Mouse (Mus musculus) liver, embryonic 12.5 days (tissue): ENCODE results near the gene Oxnad1. TPM values are rescaled to one million over a fixed set of nuclear protein-coding genes. Genes with fewer than 3 reads are reported as not detected.
"Not testable (repeated sequence)": the region's sequence is repeated elsewhere in the genome, so short reads cannot be mapped to it uniquely, and the experiment has no call there.

ENCODE experiments used
- ATAC-seq: fragments of 200-750 bp; cut with Nextera tagmentation; 2 replicates; pipeline ENCODE4 v1.8.0; 2017; ENCODE audit warnings: moderate number of reproducible peaks, mild to moderate bottlenecking, moderate library complexity
- H3K27ac ChIP-seq: fragments of 300-500 bp; sonication (generic); 2 replicates; pipeline ENCODE4 v1.5.1; 2016; ENCODE audit warnings: mild to moderate bottlenecking
- H3K27me3 ChIP-seq: fragments of 300-500 bp; sonication (generic); replicated peaks from 2 replicates; pipeline ENCODE4 v1.6.1; 2016; ENCODE audit warnings: mild to moderate bottlenecking, moderate library complexity
- H3K36me3 ChIP-seq: fragments of 300-500 bp; sonication (generic); 2 replicates; pipeline ENCODE4 v1.6.1; 2016; ENCODE audit warnings: mild to moderate bottlenecking, moderate library complexity
- H3K4me1 ChIP-seq: fragments of 300-500 bp; sonication (generic); 2 replicates; pipeline ENCODE4 v1.6.1; 2016
- H3K4me2 ChIP-seq: fragments of 300-500 bp; sonication (generic); 2 replicates; pipeline ENCODE4 v1.6.1; 2016; ENCODE audit warnings: mild to moderate bottlenecking, moderate library complexity
- H3K4me3 ChIP-seq: fragments of 300-500 bp; sonication (generic); 2 replicates; pipeline ENCODE4 v1.5.1; 2016; ENCODE audit warnings: mild to moderate bottlenecking, moderate library complexity
- H3K9ac ChIP-seq: fragments of 300-500 bp; sonication (generic); 2 replicates; pipeline ENCODE4 v1.6.1; 2016; ENCODE audit warnings: mild to moderate bottlenecking, moderate library complexity
- H3K9me3 ChIP-seq: fragments of 300-500 bp; sonication (generic); replicated peaks from 2 replicates; pipeline ENCODE4 v1.6.1; 2016; ENCODE audit warnings: mild to moderate bottlenecking, moderate library complexity
- WGBS: fragments of 180-500 bp; shearing (Covaris S2); methylation state at CpG from one replicate; pipeline ENCODE4 v1.1.7; 2016; ENCODE audit not compliant: insufficient replicate concordance; 5-methylcytosine and 5-hydroxymethylcytosine counted together
- polyA plus RNA-seq: library from polyadenylated mRNA; unstranded; fragments of >200 nt; fragmentation: Nextera tagmentation; extraction: Ambion mirVana; gene quantifications from 2 replicates; pipeline ENCODE4 v1.2.1, GENCODE M21; 2016

The Oxnad1 gene
- polyA plus RNA-seq, 1 experiment from 2014 or later = 18.9 TPM

GRCm38 (mm10) chr14:32072807-32073206 is 12.4 kb upstream of the Oxnad1 start:
- H3K4me3 ChIP-seq = no peak overlapping the region
- H3K9me3 ChIP-seq = no peaks in the 10 kb centered on the region
- ATAC-seq = no peak
- H3K4me1 ChIP-seq = peaks cover 21% of the 10 kb centered on the region
- no peaks in the 10 kb centered on the region for H3K36me3 ChIP-seq
- no peak overlapping the region for H3K4me2 ChIP-seq
- no peak overlapping the region for H3K9ac ChIP-seq
- no peaks in the 10 kb centered on the region for H3K27me3 ChIP-seq
- H3K27ac ChIP-seq = no peak overlapping the region

GRCm38 (mm10) chr14:32073211-32073685 is 11.9 kb upstream of the Oxnad1 start:
- H3K36me3 ChIP-seq = no peaks in the 10 kb centered on the region
- no peaks in the 10 kb centered on the region for H3K9me3 ChIP-seq
- H3K27ac ChIP-seq = no peak overlapping the region
- ATAC-seq = 0 out of 2 replicates have a peak, but pooled peaks have one; percentile 46
- no peak overlapping the region for H3K4me3 ChIP-seq
- no peak overlapping the region for H3K9ac ChIP-seq
- no peaks in the 10 kb centered on the region for H3K27me3 ChIP-seq
- WGBS = 12% methylated on average over 8 of the region's 8 CpGs
- H3K4me1 ChIP-seq = peaks cover 21% of the 10 kb centered on the region
- no peak overlapping the region for H3K4me2 ChIP-seq

- no peaks in the 10 kb centered on the region for H3K27me3 ChIP-seq
- H3K9ac ChIP-seq = no peak overlapping the region
- 65% methylated on average over 7 of the region's 7 CpGs for WGBS
- H3K4me1 ChIP-seq = peaks cover 21% of the 10 kb centered on the region
- no peak overlapping the region for H3K27ac ChIP-seq
- ATAC-seq = no peak
- no peak overlapping the region for H3K4me3 ChIP-seq
- no peaks in the 10 kb centered on the region for H3K36me3 ChIP-seq
- H3K4me2 ChIP-seq = no peak overlapping the region
- H3K9me3 ChIP-seq = no peaks in the 10 kb centered on the region
Measured at GRCm38 (mm10) chr14:32073901-32074300, 11.3 kb upstream of the Oxnad1 start.

- no peak overlapping the region for H3K4me3 ChIP-seq
- peak; percentile 47; the same call in 1 of the 2 replicates for ATAC-seq
- peaks cover 20% of the 10 kb centered on the region for H3K36me3 ChIP-seq
- no peaks in the 10 kb centered on the region for H3K27me3 ChIP-seq
- H3K9me3 ChIP-seq = no peaks in the 10 kb centered on the region
- H3K27ac ChIP-seq = no peak overlapping the region
- WGBS = 38% methylated on average over 8 of the region's 8 CpGs
- H3K9ac ChIP-seq = no peak overlapping the region
- no peak overlapping the region for H3K4me2 ChIP-seq
- H3K4me1 ChIP-seq = peaks cover 21% of the 10 kb centered on the region
Measured at GRCm38 (mm10) chr14:32076896-32077575, 8.1 kb upstream of the Oxnad1 start.

- Histone ChIP-seq H3K36me3 (peaks cover 31% of the 10 kb centered on the region), H3K4me1 (peaks cover 9% of the 10 kb centered on the region), H3K4me2 (no peak overlapping the region), H3K9ac (no peak overlapping the region), H3K9me3 (no peaks in the 10 kb centered on the region), H3K4me3 (no peak overlapping the region), H3K27ac (no peak overlapping the region), H3K27me3 (no peaks in the 10 kb centered on the region)
- WGBS = 83% methylated on average over 10 of the region's 10 CpGs
- no peak for ATAC-seq
Measured at GRCm38 (mm10) chr14:32081026-32081425, 4.1 kb upstream of the Oxnad1 start.

GRCm38 (mm10) chr14:32082891-32083290 is 2.3 kb upstream of the Oxnad1 start:
- no peaks in the 10 kb centered on the region for H3K27me3 ChIP-seq
- no peak overlapping the region for H3K4me2 ChIP-seq
- peaks cover 18% of the 10 kb centered on the region for H3K4me1 ChIP-seq
- no peak for ATAC-seq
- H3K4me3 ChIP-seq = no peak overlapping the region
- no peak overlapping the region for H3K9ac ChIP-seq
- no peak overlapping the region for H3K27ac ChIP-seq
- H3K36me3 ChIP-seq = peaks cover 31% of the 10 kb centered on the region
- no peaks in the 10 kb centered on the region for H3K9me3 ChIP-seq
- 87% methylated on average over 6 of the region's 6 CpGs for WGBS

- H3K27ac ChIP-seq = no peak overlapping the region
- H3K27me3 ChIP-seq = no peaks in the 10 kb centered on the region
- no peak overlapping the region for H3K4me2 ChIP-seq
- peaks cover 31% of the 10 kb centered on the region for H3K36me3 ChIP-seq
- peaks cover 22% of the 10 kb centered on the region for H3K4me1 ChIP-seq
- no peak overlapping the region for H3K4me3 ChIP-seq
- 86% methylated on average over 2 of the region's 2 CpGs for WGBS
- no peaks in the 10 kb centered on the region for H3K9me3 ChIP-seq
- H3K9ac ChIP-seq = no peak overlapping the region
- ATAC-seq = no peak
Measured at GRCm38 (mm10) chr14:32083466-32083865, 1.7 kb upstream of the Oxnad1 start.

GRCm38 (mm10) chr14:32085486-32086201 is 470 bp downstream of the Oxnad1 start, which contains the start of gene Dph3:
Dph3 (minus strand) TSS chr14:32085729.
- peaks cover 40% of the 10 kb centered on the region for H3K36me3 ChIP-seq
- H3K4me3 ChIP-seq = peak within 1 kb of the TSS; percentile 78
- H3K9me3 ChIP-seq = no peaks in the 10 kb centered on the region
- 2% methylated on average over 43 of the region's 43 CpGs for WGBS
- H3K9ac ChIP-seq = peak within 1 kb of the TSS; percentile 83
- H3K4me2 ChIP-seq = peak within 1 kb of the TSS; percentile 88
- peak; percentile 96 for ATAC-seq
- peak within 1 kb of the TSS; percentile 92 for H3K27ac ChIP-seq
- H3K4me1 ChIP-seq = peaks cover 27% of the 10 kb centered on the region
- H3K27me3 ChIP-seq = no peaks in the 10 kb centered on the region

GRCm38 (mm10) chr14:32086226-32086625 is 1.1 kb downstream of the Oxnad1 start:
- Histone ChIP-seq H3K36me3 (peaks cover 36% of the 10 kb centered on the region), H3K27me3 (no peaks in the 10 kb centered on the region), H3K27ac (peak overlapping the region; percentile 92), H3K4me1 (peaks cover 27% of the 10 kb centered on the region), H3K9me3 (no peaks in the 10 kb centered on the region), H3K4me3 (peak overlapping the region; percentile 78), H3K4me2 (peak overlapping the region; percentile 88), H3K9ac (peak overlapping the region; percentile 83)
- ATAC-seq = no peak
- WGBS = 6% methylated on average over 8 of the region's 8 CpGs

- WGBS = 81% methylated on average over 7 of the region's 7 CpGs
- H3K36me3 ChIP-seq = peaks cover 35% of the 10 kb centered on the region
- H3K4me1 ChIP-seq = peaks cover 27% of the 10 kb centered on the region
- not testable (repeated sequence) for H3K9ac ChIP-seq, H3K9me3 ChIP-seq, H3K27me3 ChIP-seq, ATAC-seq, H3K4me3 ChIP-seq
- peak overlapping the region; percentile 88 for H3K4me2 ChIP-seq
- H3K27ac ChIP-seq = peak overlapping the region; percentile 92; the same call in 1 of the 2 replicates
Measured at GRCm38 (mm10) chr14:32087584-32088248, 2.5 kb downstream of the Oxnad1 start.

GRCm38 (mm10) chr14:32091124-32091523 is 6.0 kb downstream of the Oxnad1 start:
- Histone ChIP-seq H3K9me3 (no peaks in the 10 kb centered on the region), H3K27me3 (no peaks in the 10 kb centered on the region), H3K36me3 (peaks cover 63% of the 10 kb centered on the region), H3K4me2 (no peak overlapping the region), H3K4me3 (no peak overlapping the region), H3K9ac (no peak overlapping the region), H3K27ac (no peak overlapping the region), H3K4me1 (peaks cover 31% of the 10 kb centered on the region)
- no peak for ATAC-seq
- 84% methylated on average over 4 of the region's 4 CpGs for WGBS

GRCm38 (mm10) chr14:32091704-32092103 is 6.5 kb downstream of the Oxnad1 start:
- ATAC-seq = no peak
- Histone ChIP-seq H3K9ac (no peak overlapping the region), H3K27me3 (no peaks in the 10 kb centered on the region), H3K4me1 (peaks cover 25% of the 10 kb centered on the region), H3K4me2 (no peak overlapping the region), H3K27ac (no peak overlapping the region), H3K36me3 (peaks cover 68% of the 10 kb centered on the region), H3K9me3 (no peaks in the 10 kb centered on the region), H3K4me3 (no peak overlapping the region)
- WGBS = 82% methylated on average over 4 of the region's 4 CpGs
